Mouse (Mus musculus) cerebellum, adult 9-11 months (tissue): ENCODE results near the gene Foxp1.

Source experiments
- DNase-seq: peaks from one replicate; pipeline ENCODE4 v3.0.0; 2022

The Foxp1 gene

GRCm38 (mm10) chr6:99065569-99066353 lies 456.8 kb downstream of the Foxp1 start:
- no peak for DNase-seq

GRCm38 (mm10) chr6:99063982-99064484 lies 458.5 kb downstream of the Foxp1 start:
- no peak for DNase-seq

- no peak for DNase-seq
These were observed 459.6 kb downstream of the Foxp1 start for GRCm38 (mm10) chr6:99062931-99063330.

GRCm38 (mm10) chr6:99058688-99059087 lies 463.8 kb downstream of the Foxp1 start:
- DNase-seq: no peak

GRCm38 (mm10) chr6:99057113-99057553 lies 465.4 kb downstream of the Foxp1 start:
- DNase-seq: no peak

GRCm38 (mm10) chr6:99056379-99056778 lies 466.1 kb downstream of the Foxp1 start:
- no peak for DNase-seq

GRCm38 (mm10) chr6:99053998-99054397 lies 468.5 kb downstream of the Foxp1 start:
- no peak for DNase-seq

GRCm38 (mm10) chr6:99053111-99053510 lies 469.4 kb downstream of the Foxp1 start:
- DNase-seq: no peak

GRCm38 (mm10) chr6:99051724-99052123 lies 470.8 kb downstream of the Foxp1 start:
- no peak for DNase-seq

- no peak for DNase-seq
These were observed 472.1 kb downstream of the Foxp1 start for GRCm38 (mm10) chr6:99050288-99051006.

DNA sequence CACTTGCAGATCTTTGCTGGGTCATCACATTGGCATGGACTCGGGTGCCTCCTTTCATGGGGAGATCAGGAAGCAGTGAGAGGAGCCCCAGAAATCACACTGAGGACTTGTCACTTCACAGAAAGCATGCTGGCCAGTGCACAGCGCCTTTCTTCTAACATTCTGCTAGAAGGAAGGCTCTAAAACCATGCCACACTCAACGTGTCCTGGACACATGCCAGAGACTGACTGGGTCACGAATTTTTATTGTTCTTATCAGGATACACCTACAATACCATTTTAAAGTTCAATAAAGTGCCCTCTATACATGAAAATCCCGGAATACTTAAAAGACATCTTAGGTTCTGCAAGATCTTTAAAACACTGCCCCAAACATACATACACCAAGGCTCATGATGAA lies 475.2 kb downstream of the Foxp1 start:
- DNase-seq: no peak

DNA sequence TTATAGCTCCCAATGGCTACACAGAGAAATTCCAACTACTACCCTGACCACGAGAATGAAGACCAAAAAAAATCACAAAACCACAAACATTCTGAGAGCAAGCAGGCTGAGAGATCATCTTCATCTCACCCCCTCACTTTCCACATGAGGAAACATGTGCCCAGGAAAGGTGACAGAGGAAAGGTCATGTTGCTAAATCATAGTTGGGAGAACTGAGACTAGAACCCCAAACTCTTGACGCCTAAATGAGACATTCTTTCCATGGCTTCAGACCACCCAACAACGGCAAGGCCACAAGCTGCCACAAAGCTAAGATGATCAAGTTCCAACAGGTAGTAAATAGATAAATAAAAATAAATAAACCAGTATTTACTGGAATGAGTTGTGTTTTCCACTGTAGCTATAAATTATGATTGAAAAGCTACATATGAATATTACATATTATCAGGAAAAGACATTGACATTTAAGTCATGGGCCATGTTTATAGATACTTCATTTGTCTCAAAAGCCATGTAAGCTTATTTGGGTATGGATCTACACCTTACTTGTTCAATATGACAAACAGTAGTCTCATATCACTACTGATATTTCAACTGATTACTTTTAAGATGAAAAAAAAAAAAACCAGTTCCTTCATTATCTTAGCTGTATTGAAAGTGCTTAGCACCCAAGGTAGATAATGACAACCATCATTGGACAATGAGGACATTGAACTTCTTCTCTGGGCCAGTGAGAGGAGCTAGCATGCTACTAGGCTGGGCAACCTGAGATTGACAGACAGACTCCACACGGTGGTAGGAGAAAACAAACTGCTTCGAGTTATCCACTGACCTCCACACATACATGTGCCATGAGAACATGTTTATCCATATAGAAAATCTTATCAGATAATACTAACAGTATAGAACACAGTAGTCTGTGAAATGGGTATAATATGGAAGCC lies 476.4 kb downstream of the Foxp1 start:
- DNase-seq: no peak

DNA sequence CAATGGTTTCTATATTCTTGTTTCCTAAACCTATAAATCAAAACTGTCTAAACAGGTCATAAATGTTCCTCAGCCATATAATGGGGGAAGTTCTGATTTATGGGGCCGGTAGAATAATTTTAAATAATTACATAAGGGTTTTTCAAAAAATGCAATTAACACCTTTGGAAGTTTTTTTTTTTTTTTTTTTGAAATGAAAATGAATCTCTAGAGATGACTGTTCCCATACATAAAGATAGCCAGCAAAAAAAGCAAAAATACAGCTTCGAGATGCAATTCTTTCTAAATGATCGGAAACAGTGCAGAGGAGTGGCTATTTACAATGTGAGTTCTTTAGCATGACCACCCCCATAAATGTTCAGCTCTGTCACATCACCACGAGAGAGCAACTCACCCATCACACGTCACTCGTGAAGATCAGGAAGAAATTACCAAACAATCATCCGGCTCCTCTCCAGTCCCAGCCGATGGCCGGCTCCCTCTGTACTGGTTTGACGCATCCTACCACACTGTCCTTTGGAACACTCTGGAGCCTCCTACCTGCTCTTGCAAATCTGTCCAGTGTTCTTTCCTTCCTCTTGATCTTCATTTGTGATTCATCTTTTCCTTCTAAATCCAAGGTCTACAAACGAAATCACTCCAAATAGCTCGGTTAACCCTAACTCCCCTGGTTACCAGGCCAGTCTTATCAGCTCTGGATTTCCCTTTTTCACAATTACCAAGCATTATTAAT lies 478.4 kb downstream of the Foxp1 start:
- no peak for DNase-seq

DNA sequence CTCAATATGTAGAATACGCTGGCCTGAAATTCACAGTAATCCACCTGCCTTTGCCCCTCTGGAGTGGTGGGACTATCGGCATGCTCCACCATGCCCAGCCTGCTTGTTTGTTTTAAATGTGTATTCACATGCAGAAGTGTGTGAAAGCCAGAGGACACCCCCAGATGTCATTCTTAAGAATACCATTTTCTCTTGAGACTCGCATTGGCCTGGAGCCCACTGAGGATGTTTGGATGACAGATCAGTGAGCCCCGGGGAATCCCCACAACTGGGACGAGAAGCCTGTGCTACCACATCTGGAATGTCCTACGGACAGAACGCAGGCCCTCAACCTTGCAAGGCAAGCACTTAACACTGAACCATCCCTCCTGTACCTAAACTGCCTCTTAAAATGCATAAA lies 479.3 kb downstream of the Foxp1 start:
- DNase-seq: no peak

GRCm38 (mm10) chr6:99042175-99042954 lies 480.2 kb downstream of the Foxp1 start:
- DNase-seq: no peak

DNA sequence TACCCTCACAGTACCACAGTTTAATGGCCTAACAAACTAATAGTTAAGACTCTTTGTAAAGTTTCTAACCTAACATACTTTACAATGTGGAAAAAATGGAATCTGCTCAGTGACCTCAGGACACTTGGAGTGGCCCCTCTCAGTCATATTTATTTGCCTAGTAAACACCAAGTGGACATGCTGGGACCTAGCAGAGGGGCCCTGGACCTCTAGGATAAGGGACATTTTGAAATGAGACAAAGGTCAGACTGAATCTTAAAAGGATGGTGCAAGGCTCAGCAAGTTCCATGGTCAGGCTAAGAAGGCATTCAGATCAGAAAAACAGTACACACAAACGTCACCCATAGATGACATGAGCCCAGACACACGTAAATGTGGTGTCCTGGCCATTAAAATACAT lies 483.5 kb downstream of the Foxp1 start:
- DNase-seq: no peak

- DNase-seq: no peak
These were observed 486.8 kb downstream of the Foxp1 start for GRCm38 (mm10) chr6:99035459-99036375.

DNA sequence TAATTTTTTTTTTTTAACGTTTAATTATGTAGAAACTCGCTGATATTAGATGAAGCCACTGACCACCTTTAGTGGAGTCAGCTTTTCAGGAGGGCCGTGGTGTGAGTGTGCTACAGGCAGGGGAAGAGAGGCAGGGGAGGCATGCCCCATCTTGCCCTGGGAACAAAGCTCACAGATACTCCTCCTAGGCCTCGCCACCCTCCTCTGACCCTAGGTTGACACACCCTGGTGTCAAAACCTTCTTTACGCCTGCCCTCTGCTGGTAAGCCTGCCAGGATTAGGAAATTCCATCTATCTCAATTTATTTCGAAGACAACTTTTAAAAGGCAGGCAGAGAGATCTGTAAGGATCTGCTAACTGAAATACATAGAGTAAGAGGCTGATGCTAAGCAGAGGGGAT lies 489.5 kb downstream of the Foxp1 start:
- DNase-seq: no peak

DNA sequence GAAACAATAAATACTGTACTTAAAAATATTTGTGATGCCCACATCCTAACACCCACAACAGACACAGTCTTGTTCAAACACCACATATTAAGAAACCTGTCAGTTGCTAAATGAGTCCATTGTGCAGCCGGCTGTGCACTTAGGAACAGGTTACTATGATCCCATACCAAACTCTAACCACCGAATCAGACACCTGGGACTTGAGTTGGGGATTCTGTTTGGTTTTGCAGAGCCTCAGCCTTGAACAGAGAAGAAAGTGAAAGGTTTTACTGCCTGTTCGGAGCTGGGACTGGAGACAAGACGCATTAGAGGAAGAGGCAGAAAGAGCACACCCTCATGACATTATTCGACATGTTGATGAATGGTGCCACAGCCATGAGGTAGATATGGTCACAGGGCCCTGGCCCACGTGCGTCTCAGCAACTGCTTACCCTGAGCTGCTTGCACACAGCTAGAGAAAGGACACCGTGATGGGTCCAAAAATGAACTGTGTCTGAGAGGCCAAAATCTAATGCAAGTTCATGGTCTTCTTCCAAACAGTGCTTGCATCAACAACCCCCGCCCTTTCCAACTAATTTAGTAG lies 491.1 kb downstream of the Foxp1 start:
- DNase-seq: no peak

GRCm38 (mm10) chr6:99030251-99030650 lies 492.3 kb downstream of the Foxp1 start:
- DNase-seq: no peak
